Mouse (Mus musculus) liver, embryonic 16.5 days (tissue): ENCODE data around the gene S100pbp. TPM values are rescaled to one million over a fixed set of nuclear protein-coding genes. Genes with fewer than 3 reads are reported as not detected.

ENCODE experiments used
- ATAC-seq: fragments of 200-750 bp; cut with Nextera tagmentation; 2 replicates; pipeline ENCODE4 v1.8.0; 2017; ENCODE audit warnings: low read depth, mild to moderate bottlenecking, moderate number of reproducible peaks, moderate library complexity
- H3K27ac ChIP-seq: fragments of 300-500 bp; sonication (generic); 2 replicates; pipeline ENCODE4 v1.5.1; 2014; ENCODE audit warnings: mild to moderate bottlenecking, low read length
- H3K27me3 ChIP-seq: fragments of 300-500 bp; sonication (generic); 2 replicates; pipeline ENCODE4 v1.6.1; 2014; ENCODE audit warnings: low read depth, low read length, mixed read lengths; ENCODE audit not compliant: control insufficient read depth, insufficient read depth
- H3K36me3 ChIP-seq: fragments of 300-500 bp; sonication (generic); 2 replicates; pipeline ENCODE4 v1.6.1; 2014; ENCODE audit warnings: mild to moderate bottlenecking; ENCODE audit not compliant: control insufficient read depth, insufficient read depth
- H3K4me1 ChIP-seq: fragments of 300-500 bp; sonication (generic); 2 replicates; pipeline ENCODE4 v1.6.1; 2014; ENCODE audit warnings: low read depth, low read length, mixed read lengths; ENCODE audit not compliant: control insufficient read depth
- H3K4me2 ChIP-seq: fragments of 300-500 bp; sonication (generic); 2 replicates; pipeline ENCODE4 v1.6.1; 2014; ENCODE audit warnings: low read depth, low read length, mixed read lengths
- H3K4me3 ChIP-seq: fragments of 300-500 bp; sonication (generic); 2 replicates; pipeline ENCODE4 v1.5.1; 2014; ENCODE audit warnings: low read depth, mild to moderate bottlenecking, low read length
- H3K9ac ChIP-seq: fragments of 300-500 bp; sonication (generic); 2 replicates; pipeline ENCODE4 v1.6.1; 2014; ENCODE audit warnings: low read depth, low read length
- H3K9me3 ChIP-seq: fragments of 300-500 bp; sonication (generic); replicated peaks from 2 replicates; pipeline ENCODE4 v1.6.1; 2016; ENCODE audit warnings: low read length; ENCODE audit not compliant: control insufficient read depth
- WGBS: fragments of 180-500 bp; shearing (Covaris S2); extraction: QIAGEN DNeasy Blood & Tissue Kit; methylation state at CpG from one replicate; pipeline ENCODE4 v1.1.7; 2014; ENCODE audit not compliant: insufficient replicate concordance; 5-methylcytosine and 5-hydroxymethylcytosine counted together
- polyA plus RNA-seq: library from polyadenylated mRNA; unstranded; fragments of >200 nt; fragmentation: Nextera tagmentation; extraction: Ambion mirVana; gene quantifications from 2 replicates; pipeline ENCODE4 v1.2.1, GENCODE M21; 2015

The S100pbp gene
- 6.1 and 6.3 TPM in 2 replicates for polyA plus RNA-seq

- Histone ChIP-seq H3K36me3 (peaks cover 4% of the 10 kb centered on the region), H3K9me3 (no peaks in the 10 kb centered on the region), H3K4me3 (peak within 1 kb of the TSS; percentile 92), H3K27me3 (no peaks in the 10 kb centered on the region), H3K4me2 (peak within 1 kb of the TSS; percentile 90), H3K27ac (peak within 1 kb of the TSS; percentile 95), H3K4me1 (peaks cover 33% of the 10 kb centered on the region), H3K9ac (peak within 1 kb of the TSS; percentile 94)
- under 1% methylated on average over 55 of the region's 58 CpGs for WGBS
- peak; percentile 88 for ATAC-seq
Measured at GRCm38 (mm10) chr4:129189542-129190519, at the start of gene S100pbp, which contains the start of gene Yars. TSS of gene S100pbp (minus strand) at chr4:129189727. TSS of gene Yars (plus strand) at chr4:129189760.

DNA sequence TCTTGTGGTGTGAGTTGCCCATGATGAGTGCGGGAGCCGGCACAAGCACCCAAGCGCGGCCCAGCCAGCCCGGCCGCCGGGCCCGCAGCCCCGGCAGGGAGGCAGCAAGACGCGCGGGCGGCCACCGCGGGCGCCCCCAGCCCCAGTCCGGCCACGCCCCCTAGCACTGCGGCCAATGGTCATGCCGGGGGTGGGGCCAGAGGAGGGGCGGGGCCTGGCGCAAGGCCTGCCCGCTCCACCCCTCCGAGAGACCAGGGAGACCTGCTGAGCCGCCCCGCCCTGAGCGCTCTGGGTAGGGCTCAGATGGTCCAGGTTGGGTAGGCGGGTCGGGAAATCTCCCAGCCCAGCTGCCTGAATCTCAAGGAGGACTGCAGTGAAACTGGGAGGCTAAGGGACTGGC lies 49.5 kb upstream of the S100pbp start:
- Histone ChIP-seq H3K4me2 (peak overlapping the region; percentile 97), H3K4me3 (peak overlapping the region; percentile 67), H3K27ac (no peak overlapping the region), H3K9ac (peak overlapping the region; percentile 60; the same call in 1 of the 2 replicates), H3K36me3 (no peaks in the 10 kb centered on the region), H3K27me3 (peaks cover 31% of the 10 kb centered on the region), H3K4me1 (peaks cover 46% of the 10 kb centered on the region), H3K9me3 (no peaks in the 10 kb centered on the region)
- ATAC-seq: peak; percentile 76
- 1% methylated on average over 18 of the region's 29 CpGs for whole genome bisulfite sequencing

GRCm38 (mm10) chr4:129238579-129239016 lies 49.1 kb upstream of the S100pbp start:
- Histone ChIP-seq H3K4me3 (peak overlapping the region; percentile 67), H3K27me3 (peaks cover 31% of the 10 kb centered on the region), H3K4me2 (peak overlapping the region; percentile 97), H3K36me3 (no peaks in the 10 kb centered on the region), H3K27ac (no peak overlapping the region), H3K4me1 (peaks cover 47% of the 10 kb centered on the region), H3K9me3 (no peaks in the 10 kb centered on the region), H3K9ac (peak overlapping the region; percentile 60; the same call in 1 of the 2 replicates)
- WGBS: under 1% methylated on average over 23 of the region's 23 CpGs
- ATAC-seq: no peak

- no peaks in the 10 kb centered on the region for H3K9me3 ChIP-seq
- H3K4me3 ChIP-seq: no peak overlapping the region
- H3K4me2 ChIP-seq: no peak overlapping the region; the same call in 1 of the 2 replicates
- H3K9ac ChIP-seq: no peak overlapping the region
- WGBS: 23% methylated on average over 21 of the region's 21 CpGs
- no peak for ATAC-seq
- H3K36me3 ChIP-seq: no peaks in the 10 kb centered on the region
- H3K27me3 ChIP-seq: peaks cover 31% of the 10 kb centered on the region
- no peak overlapping the region for H3K27ac ChIP-seq
- H3K4me1 ChIP-seq: peaks cover 50% of the 10 kb centered on the region
Measured at GRCm38 (mm10) chr4:129237843-129238441, 48.4 kb upstream of the S100pbp start.

DNA sequence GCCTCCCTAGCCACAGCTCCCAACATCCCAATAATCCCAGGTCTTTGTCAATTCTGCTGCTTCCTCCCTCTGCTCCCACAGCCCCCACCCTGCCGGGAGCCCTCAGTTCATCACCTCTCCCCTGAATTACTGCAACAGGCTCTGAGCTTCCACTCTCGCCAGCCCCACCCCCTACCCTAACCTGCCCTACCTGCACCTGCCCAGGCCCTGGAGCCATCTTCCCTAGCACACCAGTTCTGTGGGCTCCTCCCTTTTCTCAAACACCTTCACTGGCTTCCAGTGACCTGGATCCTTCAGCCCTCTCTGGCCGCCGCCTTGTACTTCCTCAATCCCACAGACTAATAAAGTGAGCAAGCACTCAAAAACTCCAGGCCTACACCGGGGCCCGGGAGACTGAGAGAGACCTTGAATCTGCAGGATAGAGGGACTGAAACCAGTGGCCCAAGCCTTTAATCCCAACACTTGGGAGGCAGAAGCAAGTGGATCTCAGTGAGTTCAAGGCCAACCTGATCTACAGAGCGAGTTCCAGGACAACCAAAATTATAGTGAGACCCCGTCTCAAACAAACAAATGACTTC lies 46.8 kb upstream of the S100pbp start:
- Histone ChIP-seq H3K9ac (peak overlapping the region; percentile 40; the same call in 1 of the 2 replicates), H3K4me1 (peaks cover 66% of the 10 kb centered on the region), H3K9me3 (no peaks in the 10 kb centered on the region), H3K4me2 (no peak overlapping the region), H3K36me3 (no peaks in the 10 kb centered on the region), H3K4me3 (no peak overlapping the region), H3K27me3 (peaks cover 31% of the 10 kb centered on the region), H3K27ac (peak overlapping the region; percentile 71; the same call in 1 of the 2 replicates)
- WGBS: 61% methylated on average over 8 of the region's 8 CpGs
- no peak for ATAC-seq

DNA sequence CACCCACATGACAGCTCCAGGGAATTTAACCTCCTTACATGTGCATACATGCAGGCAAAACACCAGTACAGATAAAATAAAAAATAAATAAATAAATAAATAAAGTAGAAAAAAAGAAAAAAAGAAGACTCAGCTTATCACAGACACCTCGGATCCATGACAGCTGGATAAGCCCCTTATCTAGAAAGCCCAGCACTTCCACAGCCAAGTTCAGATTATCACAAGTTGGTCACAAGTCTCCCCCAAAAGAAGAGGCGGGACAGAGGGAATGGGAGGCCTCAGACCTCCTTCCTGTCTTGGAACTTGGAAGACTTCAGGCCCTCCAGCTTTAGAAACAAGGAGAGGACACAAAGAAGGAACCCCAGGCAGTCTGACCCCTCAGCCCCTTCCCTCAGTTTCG lies 45.6 kb upstream of the S100pbp start:
- peak; percentile 70 for ATAC-seq
- Histone ChIP-seq H3K9ac (peak overlapping the region; percentile 40), H3K4me1 (peaks cover 74% of the 10 kb centered on the region), H3K9me3 (no peaks in the 10 kb centered on the region), H3K27ac (peak overlapping the region; percentile 78), H3K36me3 (no peaks in the 10 kb centered on the region), H3K4me3 (no peak overlapping the region), H3K27me3 (peaks cover 26% of the 10 kb centered on the region), H3K4me2 (peak overlapping the region; percentile 30)
- WGBS: 32% methylated on average over 3 of the region's 3 CpGs

DNA sequence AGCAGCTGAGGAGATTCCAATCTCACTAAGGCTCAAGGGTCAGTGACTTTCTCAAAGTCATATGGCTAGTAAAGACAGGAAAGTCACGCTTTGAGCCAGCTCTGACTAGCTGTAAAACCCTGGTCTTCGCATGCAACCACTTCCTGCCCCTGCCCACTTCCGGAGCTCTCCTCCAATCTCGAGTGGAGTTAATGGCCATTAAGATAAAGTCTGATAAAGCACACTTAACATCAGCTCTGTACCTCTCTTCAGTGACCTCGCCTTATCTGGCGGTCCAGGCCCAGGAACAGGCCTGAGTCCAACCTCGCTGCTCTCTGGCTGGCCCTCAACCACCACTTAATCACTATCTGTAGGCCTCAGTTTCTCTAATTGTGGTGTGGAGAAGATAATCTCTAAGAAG lies 45.0 kb upstream of the S100pbp start:
- ATAC-seq: peak; percentile 80
- no peaks in the 10 kb centered on the region for H3K36me3 ChIP-seq
- peak overlapping the region; percentile 30 for H3K4me2 ChIP-seq
- whole genome bisulfite sequencing: 5% methylated on average over 7 of the region's 7 CpGs
- peaks cover 21% of the 10 kb centered on the region for H3K27me3 ChIP-seq
- peak overlapping the region; percentile 78 for H3K27ac ChIP-seq
- peaks cover 71% of the 10 kb centered on the region for H3K4me1 ChIP-seq
- no peak overlapping the region for H3K4me3 ChIP-seq
- H3K9ac ChIP-seq: no peak overlapping the region
- H3K9me3 ChIP-seq: no peaks in the 10 kb centered on the region

DNA sequence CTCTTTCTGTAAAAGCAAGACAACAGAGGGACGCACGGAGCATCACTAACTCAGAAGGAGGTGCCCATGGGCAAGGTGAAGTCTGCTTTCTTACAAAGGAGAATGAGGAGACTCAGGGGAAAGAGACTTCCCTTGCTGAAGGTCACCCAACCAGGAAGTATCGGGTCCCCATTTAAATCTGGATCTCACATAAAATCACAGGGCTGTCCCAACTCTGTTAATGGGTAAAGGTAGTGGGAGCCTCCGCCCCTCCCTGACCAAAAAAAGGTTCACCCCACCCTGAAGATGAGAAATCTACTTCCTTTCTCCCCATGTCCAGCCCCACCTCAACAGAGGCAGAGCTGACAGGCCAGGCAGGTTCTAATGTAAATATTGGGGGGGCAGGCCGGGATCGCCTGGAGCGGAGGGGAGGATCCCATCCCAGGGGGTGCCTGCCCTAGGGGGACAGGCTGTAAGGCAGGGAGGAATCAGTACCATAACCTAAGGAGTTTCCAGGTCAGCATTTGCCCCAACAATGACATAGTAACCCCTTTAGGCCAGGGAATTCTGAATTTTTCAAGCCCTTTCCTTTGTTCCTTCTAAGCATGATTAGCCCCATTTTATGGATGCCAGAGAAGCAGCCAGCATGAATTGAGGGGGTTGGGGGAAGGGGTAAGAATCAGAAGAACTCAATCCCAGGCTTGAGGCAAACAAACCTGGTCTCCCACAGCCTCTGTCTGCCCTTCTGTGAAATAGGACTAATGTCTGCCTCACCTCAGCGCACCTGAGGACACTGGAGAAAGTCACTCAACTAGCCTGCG lies 43.2 kb upstream of the S100pbp start:
- ATAC-seq: no peak
- H3K4me1 ChIP-seq: peaks cover 59% of the 10 kb centered on the region
- WGBS: 77% methylated on average over 9 of the region's 9 CpGs
- no peaks in the 10 kb centered on the region for H3K9me3 ChIP-seq
- no peak overlapping the region for H3K4me3 ChIP-seq
- no peak overlapping the region for H3K9ac ChIP-seq
- no peak overlapping the region for H3K4me2 ChIP-seq
- peaks cover 14% of the 10 kb centered on the region for H3K27me3 ChIP-seq
- H3K27ac ChIP-seq: no peak overlapping the region
- no peaks in the 10 kb centered on the region for H3K36me3 ChIP-seq
